Mouse (Mus musculus) embryonic facial prominence, embryonic 15.5 days (tissue): ENCODE measurements around the gene Sae1. TPM values are rescaled to one million over a fixed set of nuclear protein-coding genes. Genes with fewer than 3 reads are reported as not detected.
"Not testable (repeated sequence)": the region's sequence is repeated elsewhere in the genome, so short reads cannot be mapped to it uniquely, and the experiment has no call there.

Experiments
- ATAC-seq: fragments of 200-750 bp; cut with Nextera tagmentation; 2 replicates; pipeline ENCODE4 v1.8.0; 2017; ENCODE audit warnings: low read depth, moderate TSS enrichment; ENCODE audit not compliant: insufficient number of reproducible peaks, low FRiP score, low TSS enrichment
- H3K27ac ChIP-seq: fragments of 300-500 bp; sonication (generic); replicated peaks from 2 replicates; pipeline ENCODE4 v1.5.1; 2015; ENCODE audit warnings: mild to moderate bottlenecking, inconsistent platforms
- H3K27me3 ChIP-seq: fragments of 300-500 bp; sonication (generic); 2 replicates; pipeline ENCODE4 v1.6.1; 2015; ENCODE audit warnings: inconsistent platforms
- H3K36me3 ChIP-seq: fragments of 300-500 bp; sonication (generic); 2 replicates; pipeline ENCODE4 v1.6.1; 2015; ENCODE audit warnings: mild to moderate bottlenecking, inconsistent platforms
- H3K4me1 ChIP-seq: fragments of 300-500 bp; sonication (generic); 2 replicates; pipeline ENCODE4 v1.6.1; 2015; ENCODE audit warnings: inconsistent platforms
- H3K4me2 ChIP-seq: fragments of 300-500 bp; sonication (generic); replicated peaks from 2 replicates; pipeline ENCODE4 v1.6.1; 2015; ENCODE audit warnings: mild to moderate bottlenecking, inconsistent platforms
- H3K4me3 ChIP-seq: fragments of 300-500 bp; sonication (generic); replicated peaks from 2 replicates; pipeline ENCODE4 v1.5.1; 2015; ENCODE audit warnings: mild to moderate bottlenecking, inconsistent platforms
- H3K9ac ChIP-seq: fragments of 300-500 bp; sonication (generic); 2 replicates; pipeline ENCODE4 v1.6.1; 2015; ENCODE audit warnings: inconsistent platforms
- H3K9me3 ChIP-seq: fragments of 300-500 bp; sonication (generic); replicated peaks from 2 replicates; pipeline ENCODE4 v1.6.1; 2016; ENCODE audit warnings: inconsistent platforms
- WGBS: fragments of 180-500 bp; shearing (Covaris S2); methylation state at CpG from one replicate; pipeline ENCODE4 v1.1.7; 2015; 5-methylcytosine and 5-hydroxymethylcytosine counted together
- polyA plus RNA-seq: library from polyadenylated mRNA; unstranded; fragments of >200 nt; fragmentation: Nextera tagmentation; extraction: Ambion mirVana; gene quantifications from 2 replicates; pipeline ENCODE4 v1.2.1, GENCODE M21; 2015

Gene Sae1
- polyA plus RNA-seq, 1 experiment from 2014 or later, result 292 TPM

DNA sequence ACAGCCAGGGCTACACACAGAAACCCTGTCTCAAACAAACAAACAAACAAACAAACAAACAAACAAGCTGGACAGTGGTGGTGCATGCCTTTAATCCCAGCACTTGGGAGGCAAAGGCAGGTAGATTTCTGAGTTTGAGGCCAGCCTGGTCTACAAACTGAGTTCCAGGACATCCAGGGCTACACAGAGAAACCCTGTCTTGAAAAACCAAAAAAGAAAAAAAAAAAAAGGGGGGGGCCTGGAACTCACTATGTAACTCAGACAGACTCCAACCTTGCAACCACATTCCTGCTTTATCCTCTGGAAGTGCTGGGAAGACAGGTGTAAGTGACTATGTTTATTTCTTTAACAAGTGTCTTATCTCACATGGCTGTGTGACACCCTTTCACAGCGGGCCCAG is 79.5 kb downstream of the Sae1 start, which contains the start of gene Bbc3:
Bbc3 (plus strand) TSS at position 301 of the 400 bp plus-strand sequence.
- Histone ChIP-seq H3K9ac (peak within 1 kb of the TSS; percentile 56; the same call in 1 of the 2 replicates), H3K4me2 (peak within 1 kb of the TSS; percentile 99), H3K4me1 (peaks cover 47% of the 10 kb centered on the region), H3K27ac (peak within 1 kb of the TSS; percentile 68), H3K4me3 (peak within 1 kb of the TSS; percentile 65)
- not testable (repeated sequence) for ATAC-seq, H3K36me3 ChIP-seq, H3K27me3 ChIP-seq, H3K9me3 ChIP-seq
- 60% methylated on average over 1 of the region's 1 CpGs for WGBS

- peaks cover 38% of the 10 kb centered on the region for H3K4me1 ChIP-seq
- not testable (repeated sequence) for H3K27ac ChIP-seq, H3K27me3 ChIP-seq, H3K9ac ChIP-seq, H3K4me2 ChIP-seq, ATAC-seq, H3K36me3 ChIP-seq, H3K9me3 ChIP-seq, H3K4me3 ChIP-seq
- 71% methylated on average over 6 of the region's 6 CpGs for WGBS
These were observed 80.5 kb downstream of the Sae1 start for GRCm38 (mm10) chr7:16307141-16307540.

DNA sequence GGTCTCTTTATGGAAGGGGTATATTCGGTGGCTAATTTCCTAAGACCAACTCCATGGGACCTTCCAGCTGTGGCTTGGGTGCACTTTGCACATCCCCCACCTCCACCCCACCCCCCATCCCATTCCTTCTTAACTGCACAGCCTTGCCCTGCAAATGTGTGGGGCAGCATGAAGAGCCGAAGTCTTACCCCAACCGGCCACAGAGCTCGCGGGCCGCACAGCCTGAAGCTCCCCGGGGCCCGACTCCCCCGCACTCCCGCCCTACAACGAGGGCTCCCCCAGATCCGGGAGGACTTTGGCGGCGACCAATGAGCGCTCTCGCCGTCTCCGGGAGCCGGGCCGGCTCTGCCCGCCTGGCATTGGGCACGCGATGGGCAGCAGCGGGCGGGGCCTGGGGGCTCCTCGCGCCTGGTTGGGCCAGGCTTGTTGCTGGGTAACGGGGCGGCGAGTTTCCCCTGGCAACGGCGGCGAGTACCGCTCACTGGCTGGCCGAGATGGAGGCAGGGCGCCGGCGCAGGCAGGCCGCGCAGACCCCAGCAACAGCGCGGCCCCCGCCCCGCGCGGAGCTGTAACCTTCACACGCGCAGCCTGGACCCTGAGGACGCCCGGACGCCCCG is 88.1 kb downstream of the Sae1 start:
- under 1% methylated on average over 46 of the region's 52 CpGs for WGBS
- ATAC-seq, result peak; percentile 86
- H3K9me3 ChIP-seq, result no peaks in the 10 kb centered on the region
- peaks cover 43% of the 10 kb centered on the region for H3K4me1 ChIP-seq
- H3K27me3 ChIP-seq, result no peaks in the 10 kb centered on the region
- no peaks in the 10 kb centered on the region for H3K36me3 ChIP-seq
- peak overlapping the region; percentile 47 for H3K4me3 ChIP-seq
- H3K27ac ChIP-seq, result peak overlapping the region; percentile 39; the same call in 1 of the 2 replicates
- peak overlapping the region; percentile 89 for H3K4me2 ChIP-seq
- peak overlapping the region; percentile 42; the same call in 1 of the 2 replicates for H3K9ac ChIP-seq

DNA sequence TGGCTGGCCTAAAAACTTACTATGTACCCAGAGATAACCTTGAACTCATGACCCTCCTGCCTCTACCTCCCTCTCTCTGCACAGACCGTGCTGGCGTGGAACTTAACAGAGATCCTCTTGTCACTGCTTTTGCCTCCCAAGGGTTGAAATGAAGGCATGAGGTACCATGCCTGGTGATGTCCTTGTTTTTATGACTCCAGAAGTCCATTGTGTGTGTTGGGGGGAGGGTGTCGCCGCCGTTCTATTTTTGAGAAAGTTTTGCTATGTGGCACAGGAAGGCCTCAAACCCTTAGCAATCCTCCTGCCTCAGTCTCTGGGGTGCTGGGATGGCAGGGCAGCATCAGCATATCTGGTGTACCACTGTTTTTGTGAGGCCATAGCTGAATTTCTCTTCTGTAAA is 88.7 kb downstream of the Sae1 start:
- Histone ChIP-seq H3K4me3 (peak overlapping the region; percentile 47; the same call in 1 of the 2 replicates), H3K27ac (no peak overlapping the region), H3K9me3 (no peaks in the 10 kb centered on the region), H3K36me3 (no peaks in the 10 kb centered on the region), H3K9ac (no peak overlapping the region), H3K4me1 (peaks cover 45% of the 10 kb centered on the region), H3K4me2 (peak overlapping the region; percentile 89), H3K27me3 (no peaks in the 10 kb centered on the region)
- WGBS, result 79% methylated on average over 5 of the region's 5 CpGs
- no peak for ATAC-seq

DNA sequence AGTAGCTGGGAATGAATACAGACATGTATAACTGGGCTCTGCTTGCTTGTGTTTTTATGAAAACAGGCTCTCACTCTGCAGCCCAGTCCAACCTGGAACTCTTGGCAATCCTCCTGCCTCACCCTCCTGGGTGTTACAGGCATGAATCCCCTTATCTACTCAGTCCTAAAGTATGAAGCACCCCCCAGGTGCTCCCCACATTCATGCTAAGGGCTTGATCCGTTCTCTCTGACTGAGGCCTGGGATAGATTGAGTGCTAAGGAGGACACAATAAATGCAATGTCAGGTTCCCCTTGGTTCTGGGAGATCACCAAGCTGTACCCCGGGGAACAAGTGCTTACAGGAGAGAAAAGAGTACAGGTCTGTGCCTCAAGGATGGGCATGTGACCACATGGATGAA is 90.0 kb downstream of the Sae1 start:
- Histone ChIP-seq H3K4me2 (no peak overlapping the region), H3K27ac (no peak overlapping the region)

DNA sequence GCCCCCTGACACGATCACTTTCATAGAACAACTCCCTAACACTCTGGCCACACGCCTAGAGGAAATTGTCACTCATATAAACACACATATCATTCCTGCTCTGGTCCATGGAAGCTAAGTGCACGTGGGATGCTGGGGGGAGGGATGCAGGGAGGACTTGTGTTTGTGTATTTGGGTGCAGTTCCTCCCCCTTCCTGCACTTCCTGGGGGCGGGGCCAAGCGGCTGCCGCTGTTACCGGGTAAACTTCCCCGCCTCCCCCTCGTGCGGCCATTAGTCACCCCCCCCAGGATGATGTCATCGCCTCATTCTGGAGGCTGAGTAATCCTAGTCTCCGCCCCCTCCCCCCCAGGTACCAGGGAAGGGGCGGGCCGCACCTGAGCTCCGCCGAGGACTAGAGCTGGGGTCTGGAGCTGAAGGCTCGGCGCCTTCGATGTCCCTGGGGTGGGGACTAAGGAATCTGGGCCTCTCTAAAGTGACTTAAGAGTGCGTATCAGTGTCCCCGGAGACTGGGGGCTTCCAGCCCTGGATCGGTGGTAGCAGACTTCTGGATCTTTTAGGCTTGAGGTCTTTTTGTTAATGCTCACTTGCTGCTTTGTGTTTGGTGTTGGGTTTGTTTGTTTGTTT is 90.7 kb downstream of the Sae1 start:
- peak overlapping the region; percentile 15; the same call in 1 of the 2 replicates for H3K9ac ChIP-seq
- under 1% methylated on average over 22 of the region's 22 CpGs for WGBS
- no peaks in the 10 kb centered on the region for H3K9me3 ChIP-seq
- H3K4me3 ChIP-seq, result peak overlapping the region; percentile 36
- H3K27me3 ChIP-seq, result no peaks in the 10 kb centered on the region
- H3K4me1 ChIP-seq, result peaks cover 45% of the 10 kb centered on the region
- peak overlapping the region; percentile 71 for H3K27ac ChIP-seq
- H3K4me2 ChIP-seq, result peak overlapping the region; percentile 71
- 0 out of 2 replicates have a peak, but pooled peaks have one; percentile 4 for ATAC-seq
- no peaks in the 10 kb centered on the region for H3K36me3 ChIP-seq

More for the DNA sequence above, 90.0 kb downstream of the Sae1 start:
- 61% methylated on average over 2 of the region's 2 CpGs for WGBS
- Histone ChIP-seq H3K9me3 (no peaks in the 10 kb centered on the region), H3K27me3 (no peaks in the 10 kb centered on the region), H3K36me3 (no peaks in the 10 kb centered on the region), H3K4me3 (no peak overlapping the region), H3K4me1 (peaks cover 45% of the 10 kb centered on the region), H3K9ac (no peak overlapping the region)
- no peak for ATAC-seq

GRCm38 (mm10) chr7:16296146-16296545 is 91.5 kb downstream of the Sae1 start:
- H3K27ac ChIP-seq, result peak overlapping the region; percentile 71
- peaks cover 45% of the 10 kb centered on the region for H3K4me1 ChIP-seq
- ATAC-seq, result no peak
- H3K36me3 ChIP-seq, result no peaks in the 10 kb centered on the region
- H3K4me3 ChIP-seq, result no peak overlapping the region
- 36% methylated on average over 2 of the region's 2 CpGs for WGBS
- no peak overlapping the region for H3K9ac ChIP-seq
- H3K4me2 ChIP-seq, result peak overlapping the region; percentile 71; the same call in 1 of the 2 replicates
- H3K27me3 ChIP-seq, result no peaks in the 10 kb centered on the region
- no peaks in the 10 kb centered on the region for H3K9me3 ChIP-seq

- no peaks in the 10 kb centered on the region for H3K27me3 ChIP-seq
- H3K4me1 ChIP-seq, result peaks cover 45% of the 10 kb centered on the region
- H3K4me3 ChIP-seq, result peak overlapping the region; percentile 58
- peak overlapping the region; percentile 95 for H3K27ac ChIP-seq
- WGBS, result 1% methylated on average over 41 of the region's 41 CpGs
- peak; percentile 55 for ATAC-seq
- H3K36me3 ChIP-seq, result no peaks in the 10 kb centered on the region
- peak overlapping the region; percentile 91 for H3K4me2 ChIP-seq
- no peaks in the 10 kb centered on the region for H3K9me3 ChIP-seq
- H3K9ac ChIP-seq, result peak overlapping the region; percentile 51
These were observed 92.2 kb downstream of the Sae1 start for GRCm38 (mm10) chr7:16295321-16295900.

- Histone ChIP-seq H3K4me1 (peaks cover 41% of the 10 kb centered on the region), H3K27me3 (no peaks in the 10 kb centered on the region), H3K27ac (peak overlapping the region; percentile 95), H3K4me3 (peak overlapping the region; percentile 58), H3K9ac (peak overlapping the region; percentile 51), H3K36me3 (no peaks in the 10 kb centered on the region), H3K9me3 (no peaks in the 10 kb centered on the region), H3K4me2 (peak overlapping the region; percentile 91)
- ATAC-seq, result peak; percentile 87
- under 1% methylated on average over 23 of the region's 23 CpGs for WGBS
These were observed 92.8 kb downstream of the Sae1 start for GRCm38 (mm10) chr7:16294837-16295236.

DNA sequence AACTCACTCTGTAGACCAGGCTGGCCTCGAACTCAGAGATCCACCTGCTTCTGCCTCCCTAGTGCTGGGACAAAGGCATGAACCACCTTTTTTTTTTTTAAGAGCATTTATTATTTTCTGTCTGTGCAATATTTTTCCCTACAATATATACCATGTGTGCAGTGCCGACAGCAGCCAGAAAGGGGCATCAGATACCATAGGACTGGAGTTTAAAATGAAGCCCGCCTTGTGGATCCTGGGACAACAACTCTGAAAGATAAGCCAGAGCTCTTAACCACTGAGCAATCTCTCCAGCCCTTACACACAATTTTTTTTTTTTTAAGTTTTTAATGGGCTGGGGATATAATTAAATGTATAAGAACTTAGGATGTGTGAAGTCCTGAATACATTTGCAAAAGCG is 93.3 kb downstream of the Sae1 start:
- H3K4me2 ChIP-seq, result peak overlapping the region; percentile 91
- H3K36me3 ChIP-seq, result no peaks in the 10 kb centered on the region
- WGBS, result 19% methylated on average over 4 of the region's 4 CpGs
- H3K27me3 ChIP-seq, result no peaks in the 10 kb centered on the region
- peak overlapping the region; percentile 95 for H3K27ac ChIP-seq
- H3K9ac ChIP-seq, result no peak overlapping the region
- peaks cover 36% of the 10 kb centered on the region for H3K4me1 ChIP-seq
- 0 out of 2 replicates have a peak overlapping the region, but pooled peaks have one; percentile 58 for H3K4me3 ChIP-seq
- ATAC-seq, result no peak
- no peaks in the 10 kb centered on the region for H3K9me3 ChIP-seq

DNA sequence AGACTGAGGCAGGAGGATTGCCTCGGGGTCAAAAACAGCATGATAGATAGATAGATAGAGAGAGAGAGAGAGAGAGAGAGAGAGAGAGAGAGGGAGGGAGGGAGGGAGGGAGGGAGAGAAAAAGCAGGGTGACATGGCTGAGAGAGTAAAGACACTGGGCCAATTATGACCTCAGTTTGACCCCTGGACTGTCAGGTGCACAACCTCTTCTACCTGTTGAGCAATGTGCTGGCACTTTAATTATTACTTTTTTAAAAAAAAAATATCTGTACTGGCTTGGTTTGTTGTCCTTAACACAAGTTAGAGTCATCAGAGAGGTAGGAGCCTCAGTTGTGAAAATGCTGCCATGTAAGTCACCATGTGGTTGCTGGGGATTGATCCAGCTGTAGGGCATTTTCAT is 99.8 kb downstream of the Sae1 start:
- Histone ChIP-seq H3K4me3 (no peak overlapping the region), H3K27ac (no peak overlapping the region), H3K9me3 (no peaks in the 10 kb centered on the region), H3K4me2 (no peak overlapping the region), H3K4me1 (peaks cover 16% of the 10 kb centered on the region), H3K36me3 (peaks cover 15% of the 10 kb centered on the region), H3K27me3 (no peaks in the 10 kb centered on the region), H3K9ac (no peak overlapping the region)
- WGBS, result 60% methylated on average over 1 of the region's 1 CpGs
- no peak for ATAC-seq
